Mouse (Mus musculus): ENCODE results near the gene Rgs3.

DNA sequence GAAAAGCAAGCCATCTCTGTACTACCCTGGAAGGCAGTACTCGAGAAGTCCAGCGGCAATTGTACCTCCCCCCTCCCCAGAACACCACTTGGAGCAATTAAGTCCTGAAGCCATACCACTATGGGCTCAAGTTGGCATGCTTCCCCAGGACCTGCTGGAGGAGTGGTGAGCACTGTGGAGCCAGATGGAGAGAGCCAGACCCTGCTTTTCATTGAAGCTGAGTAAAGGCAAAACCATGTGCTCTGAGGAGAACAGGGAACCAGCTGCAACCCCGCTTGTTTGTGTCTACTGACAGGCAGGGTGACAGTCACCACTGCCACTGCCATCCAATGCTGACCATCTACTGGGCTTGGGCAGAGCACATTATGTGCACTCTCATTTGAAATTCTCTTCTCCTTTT lies 17.8 kb upstream of the Rgs3 start:
- TF ChIP-seq POLR2A (IDR thresholded peaks at IDR 0.05; ENCODE audit: borderline replicate concordance, extremely low read depth, insufficient read depth, insufficient read length, poor library complexity, severe bottlenecking) (no peak), CTCF (IDR thresholded peaks at IDR 0.05; ENCODE audit: borderline replicate concordance, extremely low read depth, insufficient read depth, insufficient read length) (no peak)

Data from brain, embryonic 14.5 days (tissue).